Mouse (Mus musculus): ENCODE measurements around the gene Fam126a. TPM values are rescaled to one million over a fixed set of nuclear protein-coding genes. Genes with fewer than 3 reads are reported as not detected.

Gene Fam126a
- polyA plus RNA-seq, 1 experiment from 2014 or later, result 47.7 TPM

- ATAC-seq (ENCODE audit: insufficient read depth, low FRiP score, low TSS enrichment) (no peak), DNase-seq (ENCODE audit: low spot score) (no peak)
- 68% methylated on average over 3 of the region's 3 CpGs for WGBS
- Histone ChIP-seq H3K9me3 (ENCODE audit: control insufficient read depth, low read length) (no peaks in the 10 kb centered on the region), H3K4me1 (ENCODE audit: control insufficient read depth, insufficient read depth, low read length) (no peaks in the 10 kb centered on the region), H3K4me2 (ENCODE audit: low read depth) (no peak overlapping the region), H3K9ac (ENCODE audit: low read length) (no peak overlapping the region), H3K36me3 (ENCODE audit: control insufficient read depth, insufficient read depth, low read length) (no peaks in the 10 kb centered on the region), H3K27me3 (ENCODE audit: control insufficient read depth, insufficient read depth, low read length) (no peaks in the 10 kb centered on the region), H3K4me3 (ENCODE audit: low read depth, low read length) (no peak overlapping the region), H3K27ac (ENCODE audit: low read depth, low read length) (no peak overlapping the region)
Measured at GRCm38 (mm10) chr5:24034970-24035369, 4.5 kb upstream of the Fam126a start.

- Histone ChIP-seq H3K27me3 (ENCODE audit: control insufficient read depth, insufficient read depth, low read length) (no peaks in the 10 kb centered on the region), H3K4me2 (ENCODE audit: low read depth) (no peak overlapping the region), H3K9ac (ENCODE audit: low read length) (no peak overlapping the region), H3K9me3 (ENCODE audit: control insufficient read depth, low read length) (no peaks in the 10 kb centered on the region), H3K36me3 (ENCODE audit: control insufficient read depth, insufficient read depth, low read length) (no peaks in the 10 kb centered on the region), H3K4me3 (ENCODE audit: low read depth, low read length) (no peak overlapping the region), H3K4me1 (ENCODE audit: control insufficient read depth, insufficient read depth, low read length) (no peaks in the 10 kb centered on the region), H3K27ac (ENCODE audit: low read depth, low read length) (no peak overlapping the region)
- ATAC-seq (ENCODE audit: insufficient read depth, low FRiP score, low TSS enrichment) (no peak), DNase-seq (ENCODE audit: low spot score) (no peak)
- 56% methylated on average over 1 of the region's 1 CpGs for WGBS
Measured at GRCm38 (mm10) chr5:24034091-24034490, 3.6 kb upstream of the Fam126a start.

GRCm38 (mm10) chr5:24029946-24030578, 428 bp downstream of the Fam126a start:
- H3K27me3 ChIP-seq (ENCODE audit: control insufficient read depth, insufficient read depth, low read length), result no peaks in the 10 kb centered on the region
- WGBS, result under 1% methylated on average over 67 of the region's 73 CpGs
- H3K36me3 ChIP-seq (ENCODE audit: control insufficient read depth, insufficient read depth, low read length), result no peaks in the 10 kb centered on the region
- ATAC-seq (ENCODE audit: insufficient read depth, low FRiP score, low TSS enrichment), result peak; percentile 73
- H3K27ac ChIP-seq (ENCODE audit: low read depth, low read length), result peak overlapping the region; percentile 72
- peak overlapping the region; percentile 75 for H3K4me2 ChIP-seq (ENCODE audit: low read depth)
- peak overlapping the region; percentile 67 for H3K4me3 ChIP-seq (ENCODE audit: low read depth, low read length)
- H3K9me3 ChIP-seq (ENCODE audit: control insufficient read depth, low read length), result no peaks in the 10 kb centered on the region
- H3K9ac ChIP-seq (ENCODE audit: low read length), result peak overlapping the region; percentile 85
- peak; percentile 73 for DNase-seq (ENCODE audit: low spot score)
- no peaks in the 10 kb centered on the region for H3K4me1 ChIP-seq (ENCODE audit: control insufficient read depth, insufficient read depth, low read length)

GRCm38 (mm10) chr5:24029331-24029771, 1.1 kb downstream of the Fam126a start:
- ATAC-seq (ENCODE audit: insufficient read depth, low FRiP score, low TSS enrichment) (peak; percentile 18; the same call in 1 of the 2 replicates), DNase-seq (ENCODE audit: low spot score) (peak; percentile 59)
- H3K4me1 ChIP-seq (ENCODE audit: control insufficient read depth, insufficient read depth, low read length), result no peaks in the 10 kb centered on the region
- H3K9me3 ChIP-seq (ENCODE audit: control insufficient read depth, low read length), result no peaks in the 10 kb centered on the region
- H3K36me3 ChIP-seq (ENCODE audit: control insufficient read depth, insufficient read depth, low read length), result no peaks in the 10 kb centered on the region
- H3K9ac ChIP-seq (ENCODE audit: low read length), result peak overlapping the region; percentile 85
- WGBS, result 7% methylated on average over 11 of the region's 11 CpGs
- no peaks in the 10 kb centered on the region for H3K27me3 ChIP-seq (ENCODE audit: control insufficient read depth, insufficient read depth, low read length)
- peak overlapping the region; percentile 67 for H3K4me3 ChIP-seq (ENCODE audit: low read depth, low read length)
- no peak overlapping the region for H3K27ac ChIP-seq (ENCODE audit: low read depth, low read length)
- H3K4me2 ChIP-seq (ENCODE audit: low read depth), result peak overlapping the region; percentile 75

GRCm38 (mm10) chr5:24024957-24025356, 5.5 kb downstream of the Fam126a start:
- Histone ChIP-seq H3K27ac (ENCODE audit: low read depth, low read length) (no peak overlapping the region), H3K9me3 (ENCODE audit: control insufficient read depth, low read length) (no peaks in the 10 kb centered on the region), H3K9ac (ENCODE audit: low read length) (no peak overlapping the region), H3K4me1 (ENCODE audit: control insufficient read depth, insufficient read depth, low read length) (peaks cover 7% of the 10 kb centered on the region), H3K4me2 (ENCODE audit: low read depth) (no peak overlapping the region), H3K36me3 (ENCODE audit: control insufficient read depth, insufficient read depth, low read length) (no peaks in the 10 kb centered on the region), H3K4me3 (ENCODE audit: low read depth, low read length) (no peak overlapping the region), H3K27me3 (ENCODE audit: control insufficient read depth, insufficient read depth, low read length) (no peaks in the 10 kb centered on the region)
- ATAC-seq (ENCODE audit: insufficient read depth, low FRiP score, low TSS enrichment) (no peak), DNase-seq (ENCODE audit: low spot score) (no peak)
- 80% methylated on average over 3 of the region's 3 CpGs for WGBS

- no peak overlapping the region for H3K4me2 ChIP-seq (ENCODE audit: low read depth)
- H3K4me1 ChIP-seq (ENCODE audit: control insufficient read depth, insufficient read depth, low read length), result peaks cover 16% of the 10 kb centered on the region
- no peaks in the 10 kb centered on the region for H3K27me3 ChIP-seq (ENCODE audit: control insufficient read depth, insufficient read depth, low read length)
- H3K9ac ChIP-seq (ENCODE audit: low read length), result no peak overlapping the region
- no peaks in the 10 kb centered on the region for H3K36me3 ChIP-seq (ENCODE audit: control insufficient read depth, insufficient read depth, low read length)
- no peak overlapping the region for H3K4me3 ChIP-seq (ENCODE audit: low read depth, low read length)
- no peaks in the 10 kb centered on the region for H3K9me3 ChIP-seq (ENCODE audit: control insufficient read depth, low read length)
- H3K27ac ChIP-seq (ENCODE audit: low read depth, low read length), result no peak overlapping the region
- ATAC-seq (ENCODE audit: insufficient read depth, low FRiP score, low TSS enrichment) (no peak), DNase-seq (ENCODE audit: low spot score) (no peak)
- 100% methylated on average over 2 of the region's 2 CpGs for WGBS
Measured at GRCm38 (mm10) chr5:24023226-24023625, 7.3 kb downstream of the Fam126a start.

- WGBS, result 81% methylated on average over 5 of the region's 5 CpGs
Measured at GRCm38 (mm10) chr5:24021683-24022082, 8.8 kb downstream of the Fam126a start.

GRCm38 (mm10) chr5:24020380-24020779, 10.1 kb downstream of the Fam126a start:
- no peaks in the 10 kb centered on the region for H3K9me3 ChIP-seq (ENCODE audit: control insufficient read depth, low read length)
- H3K36me3 ChIP-seq (ENCODE audit: control insufficient read depth, insufficient read depth, low read length), result no peaks in the 10 kb centered on the region
- ATAC-seq (ENCODE audit: insufficient read depth, low FRiP score, low TSS enrichment), result no peak
- H3K27ac ChIP-seq (ENCODE audit: low read depth, low read length), result 0 out of 2 replicates have a peak overlapping the region, but pooled peaks have one; percentile 23
- H3K4me2 ChIP-seq (ENCODE audit: low read depth), result no peak overlapping the region
- peaks cover 16% of the 10 kb centered on the region for H3K4me1 ChIP-seq (ENCODE audit: control insufficient read depth, insufficient read depth, low read length)
- peak; percentile 17 for DNase-seq (ENCODE audit: low spot score)
- no peak overlapping the region for H3K9ac ChIP-seq (ENCODE audit: low read length)
- no peaks in the 10 kb centered on the region for H3K27me3 ChIP-seq (ENCODE audit: control insufficient read depth, insufficient read depth, low read length)
- WGBS, result 62% methylated on average over 4 of the region's 4 CpGs
- no peak overlapping the region for H3K4me3 ChIP-seq (ENCODE audit: low read depth, low read length)

More at GRCm38 (mm10) chr5:24021683-24022082, 8.8 kb downstream of the Fam126a start:
- no peaks in the 10 kb centered on the region for H3K36me3 ChIP-seq (ENCODE audit: control insufficient read depth, insufficient read depth, low read length)
- H3K9ac ChIP-seq (ENCODE audit: low read length), result no peak overlapping the region
- H3K9me3 ChIP-seq (ENCODE audit: control insufficient read depth, low read length), result no peaks in the 10 kb centered on the region
- no peak overlapping the region for H3K4me3 ChIP-seq (ENCODE audit: low read depth, low read length)
- H3K27ac ChIP-seq (ENCODE audit: low read depth, low read length), result no peak overlapping the region
- no peak overlapping the region for H3K4me2 ChIP-seq (ENCODE audit: low read depth)
- DNase-seq (ENCODE audit: low spot score) (no peak), ATAC-seq (ENCODE audit: insufficient read depth, low FRiP score, low TSS enrichment) (no peak)
- no peaks in the 10 kb centered on the region for H3K27me3 ChIP-seq (ENCODE audit: control insufficient read depth, insufficient read depth, low read length)
- H3K4me1 ChIP-seq (ENCODE audit: control insufficient read depth, insufficient read depth, low read length), result peaks cover 16% of the 10 kb centered on the region
